Mouse (Mus musculus) layer of hippocampus, adult 9-11 months (tissue): ENCODE measurements around the gene Pirt.

Experiments used
- DNase-seq: peaks from one replicate; pipeline ENCODE4 v3.0.0; 2022

Pirt gene

GRCm38 (mm10) chr11:66946922-66947321 lies 35.1 kb downstream of the Pirt start:
- DNase-seq: no peak

GRCm38 (mm10) chr11:66956303-66956702 lies 44.5 kb downstream of the Pirt start, which contains the start of gene Tmem238l:
Gene Tmem238l (plus strand): TSS chr11:66956638.
- no peak for DNase-seq

- DNase-seq: no peak
These were observed 49.0 kb downstream of the Pirt start for GRCm38 (mm10) chr11:66960797-66961196.

DNA sequence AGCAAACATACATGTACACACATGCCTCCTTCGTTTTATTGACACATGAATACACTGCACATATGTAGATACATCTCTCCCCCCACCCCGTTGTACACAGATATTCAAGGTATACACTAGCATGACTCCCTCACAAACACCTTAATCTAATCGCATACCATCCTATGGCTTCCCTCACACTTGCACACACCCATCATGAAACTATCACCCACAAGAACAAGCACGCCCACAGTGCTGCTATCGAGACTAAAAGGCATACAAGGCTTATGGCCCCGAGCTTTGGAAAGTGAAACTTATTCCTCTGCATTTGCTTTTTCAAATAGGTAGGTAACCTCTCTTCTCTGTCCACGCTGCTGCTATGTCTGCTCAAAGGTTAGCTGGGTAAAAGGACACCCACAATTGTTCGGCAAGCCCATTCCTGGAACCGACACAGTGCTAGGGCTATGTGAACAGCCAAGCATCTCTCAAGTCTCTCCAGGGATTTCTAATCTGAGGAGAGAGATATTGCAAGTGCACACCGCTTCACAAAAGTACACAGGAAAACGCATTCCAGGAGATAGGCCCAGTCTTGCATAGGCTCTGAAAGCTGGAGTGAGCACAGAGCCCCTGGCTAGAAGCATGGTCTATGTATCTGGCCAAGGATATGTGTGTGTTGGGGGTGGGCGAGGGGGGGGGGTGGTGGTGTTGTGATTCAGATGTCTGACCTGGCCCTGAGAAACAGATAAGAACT lies 49.8 kb downstream of the Pirt start:
- DNase-seq: no peak

GRCm38 (mm10) chr11:66963462-66963861 lies 51.7 kb downstream of the Pirt start:
- no peak for DNase-seq

DNA sequence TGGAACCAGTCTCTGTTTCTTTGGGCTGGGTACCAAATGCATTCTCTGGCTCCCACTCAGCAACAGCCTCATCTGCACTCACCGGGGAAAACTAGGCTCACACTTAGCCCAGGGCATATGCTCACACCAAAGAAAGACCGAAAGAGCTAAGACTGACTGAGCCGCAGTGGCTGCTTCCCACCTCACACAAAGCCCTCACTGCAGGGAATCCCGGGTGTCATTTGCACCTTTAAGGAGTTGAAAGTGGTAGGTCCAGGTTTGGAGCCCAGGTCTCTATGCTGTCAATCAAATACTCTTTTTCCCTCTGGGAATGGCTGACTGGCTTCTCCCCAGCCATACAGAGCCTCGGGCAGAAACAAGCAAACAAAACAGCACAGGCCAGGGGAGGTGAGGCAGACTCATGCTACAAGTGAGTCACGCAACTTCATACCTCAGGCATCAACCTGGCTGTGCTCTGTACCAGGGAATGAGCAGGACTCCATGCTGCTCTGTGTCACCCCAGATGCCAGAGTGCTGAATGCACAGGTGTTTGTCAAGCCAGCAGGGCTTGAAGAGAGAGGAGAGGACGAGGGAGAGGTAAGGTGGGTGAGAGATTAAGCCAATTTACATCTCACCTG lies 54.8 kb downstream of the Pirt start:
- no peak for DNase-seq

DNA sequence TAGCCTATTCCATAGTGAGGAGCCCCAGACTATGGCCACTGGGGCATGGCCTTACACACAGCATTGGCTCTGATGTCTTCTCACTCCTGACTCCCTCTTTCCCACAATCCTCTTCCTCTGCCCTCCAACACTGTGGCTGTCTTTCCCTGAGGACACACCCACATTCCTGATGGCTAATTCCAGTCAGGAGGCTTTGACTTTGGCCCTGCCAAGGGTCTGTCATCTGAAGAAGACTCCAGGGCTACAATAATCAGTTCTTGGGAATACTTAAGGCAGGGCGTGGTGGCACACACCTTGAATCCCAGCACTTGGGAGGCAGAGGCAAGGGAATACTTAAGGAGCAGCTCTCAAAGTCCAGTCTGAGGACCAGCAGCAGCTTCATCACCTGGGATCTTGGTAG lies 56.8 kb downstream of the Pirt start:
- DNase-seq: no peak

DNA sequence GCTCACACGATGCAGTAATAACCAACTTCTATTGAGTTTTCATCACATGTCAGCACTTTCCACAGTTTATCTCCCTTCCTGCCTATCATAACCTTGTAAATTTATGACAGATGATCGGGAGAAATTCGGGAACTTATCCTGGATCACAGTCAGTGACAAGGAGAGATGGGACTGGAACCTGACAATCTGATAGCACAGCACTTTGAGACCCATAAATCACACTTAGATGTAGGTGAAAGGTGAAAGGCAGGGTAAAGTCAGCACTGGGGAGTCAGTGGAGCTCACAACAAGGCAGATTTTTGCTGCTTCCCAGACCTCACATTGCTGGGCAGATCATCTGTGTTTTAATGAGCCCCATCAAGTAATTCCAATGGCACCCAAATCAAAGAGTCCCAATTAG lies 61.7 kb downstream of the Pirt start:
- DNase-seq: no peak

DNA sequence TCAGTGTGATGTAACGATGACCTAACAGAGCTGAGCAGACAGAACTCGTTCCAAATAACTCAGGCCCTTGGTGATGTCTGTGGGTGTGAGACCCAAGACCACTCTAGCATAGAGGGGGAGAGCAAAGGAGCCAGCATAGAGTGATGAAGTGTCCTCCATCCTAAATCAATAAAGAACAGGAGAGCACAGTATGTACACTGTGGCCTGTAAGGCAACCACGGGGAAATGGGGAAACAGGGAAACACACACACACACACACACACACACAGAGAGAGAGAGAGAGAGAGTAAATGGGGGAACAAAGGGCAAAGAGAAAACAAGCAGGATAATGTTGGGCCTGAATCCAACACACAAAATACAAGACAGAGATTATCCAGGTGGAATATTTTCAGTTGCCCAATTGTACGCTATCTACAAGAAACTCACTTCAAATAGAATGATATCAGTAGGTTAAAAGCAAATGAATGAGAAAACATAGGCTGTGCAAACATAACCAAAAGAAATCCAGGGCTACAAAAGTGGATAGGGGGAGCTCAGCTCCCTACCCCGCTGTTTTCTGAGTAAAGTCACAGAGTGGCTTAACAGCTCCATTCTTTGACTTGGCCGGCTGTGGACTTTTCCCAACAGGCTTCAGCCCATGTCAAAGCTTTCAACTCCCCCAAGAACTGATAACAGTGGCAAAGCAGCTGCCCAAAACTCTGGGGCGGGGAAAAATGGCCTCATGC lies 64.0 kb downstream of the Pirt start:
- DNase-seq: no peak
